Mouse (Mus musculus): ENCODE data around the gene Rgs6. TPM values are rescaled to one million over a fixed set of nuclear protein-coding genes. Genes with fewer than 3 reads are reported as not detected.
A peak's percentile ranks its signal among the peaks of the same experiment; 100 is the strongest.

The Rgs6 gene
- total RNA-seq, 2 experiments from 2014 or later: 85.6 to 95.8 TPM

GRCm38 (mm10) chr12:82805167-82805566, 217.1 kb downstream of the Rgs6 start:
- intact Hi-C loops (cut with DNase I): no loop called here
- no peak for DNase-seq (ENCODE audit: extremely low spot score in 1 of 2, low spot score in 2 of 2)

GRCm38 (mm10) chr12:82810631-82811030, 222.5 kb downstream of the Rgs6 start:
- intact Hi-C loops (cut with DNase I): no loop called here
- DNase-seq (ENCODE audit: extremely low spot score in 1 of 2, low spot score in 2 of 2): no peak

- intact Hi-C loops (cut with DNase I): no loop called here
- DNase-seq (ENCODE audit: extremely low spot score in 1 of 2, low spot score in 2 of 2): no peak
Observed at GRCm38 (mm10) chr12:82815982-82816381, 227.9 kb downstream of the Rgs6 start.

GRCm38 (mm10) chr12:82819328-82819727, 231.2 kb downstream of the Rgs6 start:
- DNase-seq (ENCODE audit: extremely low spot score in 1 of 2, low spot score in 2 of 2): no peak
- intact Hi-C loops (cut with DNase I): no loop called here

- intact Hi-C loops (cut with DNase I): no loop called here
- DNase-seq (ENCODE audit: extremely low spot score in 1 of 2, low spot score in 2 of 2): no peak
Observed at GRCm38 (mm10) chr12:82819991-82820390, 231.9 kb downstream of the Rgs6 start.

GRCm38 (mm10) chr12:82822821-82823620, 234.9 kb downstream of the Rgs6 start:
- DNase-seq (ENCODE audit: extremely low spot score in 1 of 2, low spot score in 2 of 2): no peak
- intact Hi-C loops (cut with DNase I): no loop called here

- intact Hi-C loops (cut with DNase I): no loop called here
- no peak for DNase-seq (ENCODE audit: extremely low spot score in 1 of 2, low spot score in 2 of 2)
Observed at GRCm38 (mm10) chr12:82830333-82830732, 242.2 kb downstream of the Rgs6 start.

GRCm38 (mm10) chr12:82838544-82838943, 250.5 kb downstream of the Rgs6 start:
- DNase-seq (ENCODE audit: extremely low spot score in 1 of 2, low spot score in 2 of 2): no peak
- intact Hi-C loops (cut with DNase I): no loop called here

GRCm38 (mm10) chr12:82841566-82841965, 253.5 kb downstream of the Rgs6 start:
- peak; percentile 40 to 52 for DNase-seq (ENCODE audit: extremely low spot score in 1 of 2, low spot score in 2 of 2)
- intact Hi-C loops (cut with DNase I): no loop called here

- DNase-seq (ENCODE audit: extremely low spot score in 1 of 2, low spot score in 2 of 2): no peak
- intact Hi-C loops (cut with DNase I): no loop called here
Observed at GRCm38 (mm10) chr12:82848304-82848872, 260.3 kb downstream of the Rgs6 start.

GRCm38 (mm10) chr12:82854902-82855301, 266.8 kb downstream of the Rgs6 start:
- no peak for DNase-seq (ENCODE audit: extremely low spot score in 1 of 2, low spot score in 2 of 2)
- intact Hi-C loops (cut with DNase I): no loop called here

GRCm38 (mm10) chr12:82855333-82856107, 267.4 kb downstream of the Rgs6 start:
- intact Hi-C loops (cut with DNase I): no loop called here
- peak; percentile 20 to 26 for DNase-seq (ENCODE audit: extremely low spot score in 1 of 2, low spot score in 2 of 2)

- intact Hi-C loops (cut with DNase I): no loop called here
- no peak for DNase-seq (ENCODE audit: extremely low spot score in 1 of 2, low spot score in 2 of 2)
Observed at GRCm38 (mm10) chr12:82865686-82866085, 277.6 kb downstream of the Rgs6 start.

- intact Hi-C loops (cut with DNase I): no loop called here
- no peak for DNase-seq (ENCODE audit: extremely low spot score in 1 of 2, low spot score in 2 of 2)
Observed at GRCm38 (mm10) chr12:82880711-82881110, 292.6 kb downstream of the Rgs6 start.

- intact Hi-C loops (cut with DNase I): no loop called here
- DNase-seq (ENCODE audit: extremely low spot score in 1 of 2, low spot score in 2 of 2): no peak
Observed at GRCm38 (mm10) chr12:82883079-82883478, 295.0 kb downstream of the Rgs6 start.

GRCm38 (mm10) chr12:82894971-82895838, 307.1 kb downstream of the Rgs6 start:
- intact Hi-C loops (cut with DNase I): no loop called here
- no peak for DNase-seq (ENCODE audit: extremely low spot score in 1 of 2, low spot score in 2 of 2)

- intact Hi-C loops (cut with DNase I): no loop called here
- peak in 1 of 2 experiments; percentile 55 for DNase-seq (ENCODE audit: extremely low spot score in 1 of 2, low spot score in 2 of 2)
Observed at GRCm38 (mm10) chr12:82905773-82906172, 317.7 kb downstream of the Rgs6 start.

- intact Hi-C loops (cut with DNase I): no loop called here
- DNase-seq (ENCODE audit: extremely low spot score in 1 of 2, low spot score in 2 of 2): no peak
Observed at GRCm38 (mm10) chr12:82910846-82911245, 322.8 kb downstream of the Rgs6 start.

- intact Hi-C loops (cut with DNase I): no loop called here
Observed at GRCm38 (mm10) chr12:82914127-82914526, 326.0 kb downstream of the Rgs6 start.

More at GRCm38 (mm10) chr12:82914127-82914526, 326.0 kb downstream of the Rgs6 start:
- DNase-seq (ENCODE audit: extremely low spot score in 1 of 2, low spot score in 2 of 2): no peak
